Mouse (Mus musculus): ENCODE measurements around the gene Pitpnm1. TPM values are rescaled to one million over a fixed set of nuclear protein-coding genes. Genes with fewer than 3 reads are reported as not detected.
"Not testable (repeated sequence)": the region's sequence is repeated elsewhere in the genome, so short reads cannot be mapped to it uniquely, and the experiment has no call there.

Gene Pitpnm1
- polyA plus RNA-seq, 1 experiment from 2014 or later = 7.3 TPM

GRCm38 (mm10) chr19:4124432-4124831 is 24.6 kb downstream of the Pitpnm1 start:
- H3K9me3 ChIP-seq (replicated peaks; ENCODE audit: control insufficient read depth, low read length) = no peaks in the 10 kb centered on the region
- no peaks in the 10 kb centered on the region for H3K27me3 ChIP-seq (ENCODE audit: control insufficient read depth, insufficient read depth, low read depth, low read length)
- 0 out of 2 replicates have a peak overlapping the region, but pooled peaks have one; percentile 18 for H3K27ac ChIP-seq (ENCODE audit: low read length)
- H3K4me1 ChIP-seq (ENCODE audit: control insufficient read depth, low read depth, low read length) = peaks cover 59% of the 10 kb centered on the region
- H3K36me3 ChIP-seq (ENCODE audit: control insufficient read depth, insufficient read depth) = peaks cover 9% of the 10 kb centered on the region
- no peak overlapping the region for H3K4me2 ChIP-seq (ENCODE audit: low read depth, low read length)
- ATAC-seq (ENCODE audit: low read depth) = no peak
- H3K9ac ChIP-seq (ENCODE audit: low read depth, low read length) = no peak overlapping the region
- H3K4me3 ChIP-seq (ENCODE audit: low read depth, low read length) = no peak overlapping the region
- 78% methylated on average over 4 of the region's 4 CpGs for WGBS (ENCODE audit: insufficient replicate concordance)

DNA sequence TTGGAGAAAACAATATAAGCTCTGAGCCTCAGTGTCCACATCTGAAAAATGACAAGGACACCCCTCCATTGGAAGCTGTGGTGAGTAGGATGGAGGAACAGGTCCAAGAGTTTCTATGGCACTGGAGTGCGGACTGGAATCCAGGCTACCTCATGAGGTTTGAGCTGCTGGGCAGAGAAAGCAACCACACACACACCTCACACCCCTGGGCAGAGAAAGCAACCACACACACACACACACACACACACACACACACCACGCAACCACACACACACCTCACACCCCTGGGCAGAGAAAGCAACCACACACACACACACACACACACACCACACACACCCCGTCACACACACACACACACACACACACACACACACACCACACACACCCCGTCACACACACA is 25.5 kb downstream of the Pitpnm1 start:
- Histone ChIP-seq H3K4me3 (ENCODE audit: low read depth, low read length) (peak overlapping the region; percentile 79), H3K9ac (ENCODE audit: low read depth, low read length) (peak overlapping the region; percentile 48), H3K27ac (ENCODE audit: low read length) (peak overlapping the region; percentile 41; the same call in 1 of the 2 replicates), H3K4me1 (ENCODE audit: control insufficient read depth, low read depth, low read length) (peaks cover 65% of the 10 kb centered on the region), H3K4me2 (ENCODE audit: low read depth, low read length) (peak overlapping the region; percentile 56)
- H3K36me3 ChIP-seq (ENCODE audit: control insufficient read depth, insufficient read depth); H3K27me3 ChIP-seq (ENCODE audit: control insufficient read depth, insufficient read depth, low read depth, low read length); H3K9me3 ChIP-seq (replicated peaks; ENCODE audit: control insufficient read depth, low read length): not testable (repeated sequence)
- peak; percentile 1 for ATAC-seq (ENCODE audit: low read depth)
- WGBS (ENCODE audit: insufficient replicate concordance) = 26% methylated on average over 3 of the region's 4 CpGs

DNA sequence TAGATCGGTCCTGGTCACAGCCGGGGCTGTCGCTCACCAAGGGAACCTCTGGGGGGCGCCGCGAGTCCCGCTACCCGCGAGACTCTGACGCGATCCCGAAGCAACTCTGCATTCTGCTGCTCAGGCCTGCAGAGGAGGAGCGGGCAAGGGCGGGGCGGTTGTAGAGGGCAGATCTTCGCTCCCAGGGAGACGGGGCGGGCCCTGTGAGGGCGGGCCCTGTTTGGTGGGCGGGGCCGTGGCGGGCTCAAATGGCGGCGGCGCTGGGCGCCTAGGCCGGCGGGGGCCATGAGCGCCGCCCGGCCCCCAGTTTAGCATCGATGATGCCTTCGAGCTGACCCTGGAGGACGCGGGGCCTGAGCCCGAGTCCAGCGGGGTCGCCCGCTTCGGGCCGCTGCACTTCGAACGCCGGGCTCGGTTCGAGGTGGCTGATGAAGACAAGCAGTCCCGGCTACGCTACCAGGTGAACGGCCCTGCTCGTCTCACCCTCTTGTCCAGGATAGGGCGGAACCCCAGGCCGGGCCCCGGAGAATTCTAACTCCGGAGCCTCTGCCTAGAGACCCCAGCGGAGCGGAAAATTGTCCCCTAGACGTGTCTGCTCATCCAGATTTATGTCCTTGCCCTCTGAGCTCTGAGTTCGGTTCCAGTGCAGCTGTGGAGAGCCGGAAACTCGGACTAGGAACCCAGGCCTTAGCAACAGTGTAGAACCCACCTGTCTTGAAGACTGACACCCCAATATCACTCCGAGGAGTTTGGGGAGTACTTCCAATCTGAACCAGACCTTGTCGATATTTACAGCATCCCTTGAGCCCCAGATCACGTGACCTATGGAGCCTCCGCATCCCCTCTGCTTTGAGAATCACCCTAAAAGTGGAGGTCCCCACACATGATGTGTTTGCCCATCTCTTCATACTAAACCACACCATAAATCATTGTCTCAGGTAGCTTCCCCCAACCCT is 26.2 kb downstream of the Pitpnm1 start, which contains the start of gene Aip:
Aip (minus strand) TSS at position 118 of the 956 bp plus-strand sequence.
- peak within 1 kb of the TSS; percentile 90 for H3K9ac ChIP-seq (ENCODE audit: low read depth, low read length)
- H3K4me2 ChIP-seq (ENCODE audit: low read depth, low read length) = peak within 1 kb of the TSS; percentile 77
- H3K4me1 ChIP-seq (ENCODE audit: control insufficient read depth, low read depth, low read length) = peaks cover 63% of the 10 kb centered on the region
- peak; percentile 92 for ATAC-seq (ENCODE audit: low read depth)
- H3K27me3 ChIP-seq (ENCODE audit: control insufficient read depth, insufficient read depth, low read depth, low read length) = no peaks in the 10 kb centered on the region
- H3K27ac ChIP-seq (ENCODE audit: low read length) = peak within 1 kb of the TSS; percentile 57
- H3K36me3 ChIP-seq (ENCODE audit: control insufficient read depth, insufficient read depth) = peaks cover 10% of the 10 kb centered on the region
- 1% methylated on average over 63 of the region's 64 CpGs for WGBS (ENCODE audit: insufficient replicate concordance)
- peak within 1 kb of the TSS; percentile 79 for H3K4me3 ChIP-seq (ENCODE audit: low read depth, low read length)
- H3K9me3 ChIP-seq (replicated peaks; ENCODE audit: control insufficient read depth, low read length) = no peaks in the 10 kb centered on the region

DNA sequence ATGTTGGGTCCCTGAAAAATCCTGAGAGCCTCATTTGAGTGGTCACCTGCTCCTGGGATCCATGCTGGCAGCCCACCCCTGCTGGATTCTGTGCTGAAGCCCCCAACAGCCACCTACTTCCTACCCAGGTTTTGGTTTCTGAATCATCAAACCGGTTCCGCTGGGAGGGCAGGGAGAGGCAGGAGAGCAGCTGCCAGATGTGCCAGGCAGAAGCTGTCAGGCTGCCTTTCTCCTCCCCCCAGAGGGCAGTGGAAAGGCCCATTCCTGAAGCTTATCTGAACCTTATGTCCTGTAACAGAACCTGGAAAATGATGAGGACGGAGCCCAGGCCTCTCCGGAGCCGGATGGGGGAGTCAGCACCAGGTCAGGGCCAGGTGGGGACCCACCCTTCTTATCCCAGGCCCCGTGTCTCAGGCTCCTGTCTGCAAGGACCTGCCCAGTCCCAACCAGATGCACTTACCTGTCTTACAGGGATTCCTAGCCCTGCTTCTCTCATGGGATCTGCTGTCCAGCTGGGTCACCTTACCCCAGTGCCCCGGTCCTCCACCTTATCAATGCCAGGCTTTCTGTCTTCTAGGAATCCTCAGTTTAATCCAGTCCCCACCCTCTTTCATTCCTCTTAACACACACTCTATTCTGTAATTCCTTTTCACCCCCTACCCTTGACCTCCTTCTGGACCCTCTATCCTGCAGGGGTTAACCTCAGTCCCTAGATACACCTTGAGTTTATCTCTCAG is 27.1 kb downstream of the Pitpnm1 start:
- Histone ChIP-seq H3K4me3 (ENCODE audit: low read depth, low read length) (peak overlapping the region; percentile 79), H3K36me3 (ENCODE audit: control insufficient read depth, insufficient read depth) (peaks cover 16% of the 10 kb centered on the region), H3K4me2 (ENCODE audit: low read depth, low read length) (peak overlapping the region; percentile 77), H3K27ac (ENCODE audit: low read length) (peak overlapping the region; percentile 57), H3K9me3 (replicated peaks; ENCODE audit: control insufficient read depth, low read length) (no peaks in the 10 kb centered on the region), H3K4me1 (ENCODE audit: control insufficient read depth, low read depth, low read length) (peaks cover 65% of the 10 kb centered on the region), H3K27me3 (ENCODE audit: control insufficient read depth, insufficient read depth, low read depth, low read length) (no peaks in the 10 kb centered on the region), H3K9ac (ENCODE audit: low read depth, low read length) (peak overlapping the region; percentile 90)
- no peak for ATAC-seq (ENCODE audit: low read depth)
- 59% methylated on average over 7 of the region's 7 CpGs for WGBS (ENCODE audit: insufficient replicate concordance)

- peaks cover 42% of the 10 kb centered on the region for H3K4me1 ChIP-seq (ENCODE audit: control insufficient read depth, low read depth, low read length)
- H3K4me3 ChIP-seq (ENCODE audit: low read depth, low read length) = no peak overlapping the region
- no peaks in the 10 kb centered on the region for H3K9me3 ChIP-seq (replicated peaks; ENCODE audit: control insufficient read depth, low read length)
- no peak for ATAC-seq (ENCODE audit: low read depth)
- H3K9ac ChIP-seq (ENCODE audit: low read depth, low read length) = no peak overlapping the region
- peaks cover 22% of the 10 kb centered on the region for H3K36me3 ChIP-seq (ENCODE audit: control insufficient read depth, insufficient read depth)
- no peaks in the 10 kb centered on the region for H3K27me3 ChIP-seq (ENCODE audit: control insufficient read depth, insufficient read depth, low read depth, low read length)
- H3K27ac ChIP-seq (ENCODE audit: low read length) = peak overlapping the region; percentile 84
- H3K4me2 ChIP-seq (ENCODE audit: low read depth, low read length) = peak overlapping the region; percentile 69; the same call in 1 of the 2 replicates
- 93% methylated on average over 7 of the region's 7 CpGs for WGBS (ENCODE audit: insufficient replicate concordance)
Observed at GRCm38 (mm10) chr19:4129462-4129861, 29.7 kb downstream of the Pitpnm1 start.

- Histone ChIP-seq H3K9me3 (replicated peaks; ENCODE audit: control insufficient read depth, low read length) (no peaks in the 10 kb centered on the region), H3K27ac (ENCODE audit: low read length) (peak overlapping the region; percentile 84), H3K4me2 (ENCODE audit: low read depth, low read length) (peak overlapping the region; percentile 69), H3K27me3 (ENCODE audit: control insufficient read depth, insufficient read depth, low read depth, low read length) (no peaks in the 10 kb centered on the region), H3K36me3 (ENCODE audit: control insufficient read depth, insufficient read depth) (peaks cover 22% of the 10 kb centered on the region), H3K4me1 (ENCODE audit: control insufficient read depth, low read depth, low read length) (peaks cover 36% of the 10 kb centered on the region), H3K4me3 (ENCODE audit: low read depth, low read length) (peak overlapping the region; percentile 68), H3K9ac (ENCODE audit: low read depth, low read length) (peak overlapping the region; percentile 71)
- 64% methylated on average over 4 of the region's 4 CpGs for WGBS (ENCODE audit: insufficient replicate concordance)
- no peak for ATAC-seq (ENCODE audit: low read depth)
Observed at GRCm38 (mm10) chr19:4130106-4130505, 30.3 kb downstream of the Pitpnm1 start.

- H3K4me2 ChIP-seq (ENCODE audit: low read depth, low read length) = peak overlapping the region; percentile 69
- 32% methylated on average over 5 of the region's 5 CpGs for WGBS (ENCODE audit: insufficient replicate concordance)
- H3K9ac ChIP-seq (ENCODE audit: low read depth, low read length) = peak overlapping the region; percentile 71
- H3K9me3 ChIP-seq (replicated peaks; ENCODE audit: control insufficient read depth, low read length) = no peaks in the 10 kb centered on the region
- peak; percentile 90 for ATAC-seq (ENCODE audit: low read depth)
- H3K27ac ChIP-seq (ENCODE audit: low read length) = peak overlapping the region; percentile 84
- peak overlapping the region; percentile 68 for H3K4me3 ChIP-seq (ENCODE audit: low read depth, low read length)
- no peaks in the 10 kb centered on the region for H3K27me3 ChIP-seq (ENCODE audit: control insufficient read depth, insufficient read depth, low read depth, low read length)
- H3K36me3 ChIP-seq (ENCODE audit: control insufficient read depth, insufficient read depth) = peaks cover 22% of the 10 kb centered on the region
- peaks cover 34% of the 10 kb centered on the region for H3K4me1 ChIP-seq (ENCODE audit: control insufficient read depth, low read depth, low read length)
Observed at GRCm38 (mm10) chr19:4131075-4131474, 31.3 kb downstream of the Pitpnm1 start.

DNA sequence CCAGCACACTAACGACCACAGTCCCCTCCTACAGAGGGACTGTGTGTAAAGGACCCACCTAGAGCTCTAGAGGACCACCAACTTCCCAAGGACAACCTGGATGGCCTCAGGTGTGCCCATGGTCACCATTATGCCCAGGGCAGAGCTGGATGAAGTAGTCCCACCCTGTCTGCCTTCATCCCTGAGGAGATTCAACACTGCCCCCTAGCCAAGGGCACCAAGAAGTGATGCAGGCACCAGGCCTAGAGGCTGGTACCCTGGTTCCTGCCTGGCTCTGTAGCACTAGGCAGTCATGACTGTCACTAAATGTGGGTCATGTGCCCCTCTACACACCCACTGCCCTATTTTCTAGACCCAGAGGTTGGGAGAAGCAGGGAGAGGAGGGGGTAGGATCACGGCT is 32.0 kb downstream of the Pitpnm1 start:
- Histone ChIP-seq H3K27me3 (ENCODE audit: control insufficient read depth, insufficient read depth, low read depth, low read length) (no peaks in the 10 kb centered on the region), H3K4me2 (ENCODE audit: low read depth, low read length) (peak overlapping the region; percentile 69; the same call in 1 of the 2 replicates), H3K27ac (ENCODE audit: low read length) (peak overlapping the region; percentile 82), H3K36me3 (ENCODE audit: control insufficient read depth, insufficient read depth) (peaks cover 22% of the 10 kb centered on the region), H3K4me3 (ENCODE audit: low read depth, low read length) (no peak overlapping the region; the same call in 1 of the 2 replicates), H3K4me1 (ENCODE audit: control insufficient read depth, low read depth, low read length) (peaks cover 30% of the 10 kb centered on the region), H3K9me3 (replicated peaks; ENCODE audit: control insufficient read depth, low read length) (no peaks in the 10 kb centered on the region), H3K9ac (ENCODE audit: low read depth, low read length) (peak overlapping the region; percentile 45; the same call in 1 of the 2 replicates)
- peak; percentile 49 for ATAC-seq (ENCODE audit: low read depth)
- 81% methylated on average over 2 of the region's 2 CpGs for WGBS (ENCODE audit: insufficient replicate concordance)
